Mouse (Mus musculus): ENCODE measurements around the gene Gm20924. TPM values are rescaled to one million over a fixed set of nuclear protein-coding genes. Genes with fewer than 3 reads are reported as not detected.
"Not testable (repeated sequence)": the region's sequence is repeated elsewhere in the genome, so short reads cannot be mapped to it uniquely, and the experiment has no call there.

Gm20924 gene
- not detected in 2 replicates for polyA plus RNA-seq (2016; fragmentation: Nextera tagmentation; extraction: Ambion mirVana)

GRCm38 (mm10) chrY:65207427-65207826 is at the start of gene Gm20924:
Gene Gm20924 (minus strand): TSS chrY:65207527.
- H3K36me3 ChIP-seq; H3K9me3 ChIP-seq (replicated peaks); H3K27me3 ChIP-seq (ENCODE audit: low read depth, poor library complexity, severe bottlenecking); H3K27ac ChIP-seq (replicated peaks); H3K4me1 ChIP-seq; H3K4me3 ChIP-seq; DNase-seq (ENCODE audit: low spot score): not testable (repeated sequence)
- no CpG with 5 or more reads among the region's 4 CpGs for WGBS

Other genes starting within 250 kb of the Gm20924 start
- gene Gm20736, start 170.2 kb upstream of the Gm20924 start, polyA plus RNA-seq (2016; fragmentation: Nextera tagmentation; extraction: Ambion mirVana) = not detected in 2 replicates